Mouse (Mus musculus): ENCODE measurements at regions not wholly inside any gene's neighbourhood (a gene's known extent, or its start where the extent isn't known, plus 50 kb on each side); places are given as distances from the start of the nearest gene placed in this dataset.

GRCm38 (mm10) chr12:95054887-95055286, 637.1 kb upstream of the Flrt2 start:
- DNase-seq = no peak

DNA sequence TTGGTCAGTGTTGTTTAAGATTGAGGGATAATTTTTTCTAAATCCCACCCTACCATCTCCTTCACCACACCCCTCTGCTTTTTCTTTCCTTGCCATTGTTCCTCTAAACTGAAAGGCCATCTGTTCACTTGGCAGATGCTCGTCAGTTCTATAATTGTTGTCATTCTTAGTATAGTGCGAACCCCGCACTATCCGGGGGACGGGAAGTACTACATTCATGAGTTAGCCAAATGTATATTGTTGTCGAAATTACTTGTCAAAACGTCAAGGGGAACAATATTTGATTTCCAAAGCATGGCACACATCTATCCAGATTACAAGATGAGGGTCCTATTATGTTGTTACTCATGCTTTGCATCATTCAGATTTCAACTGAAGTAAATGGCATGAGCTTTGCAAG, 635.1 kb upstream of the Flrt2 start:
- DNase-seq = no peak

- no peak for DNase-seq
These were observed 632.6 kb upstream of the Flrt2 start for GRCm38 (mm10) chr12:95059396-95059795.

DNA sequence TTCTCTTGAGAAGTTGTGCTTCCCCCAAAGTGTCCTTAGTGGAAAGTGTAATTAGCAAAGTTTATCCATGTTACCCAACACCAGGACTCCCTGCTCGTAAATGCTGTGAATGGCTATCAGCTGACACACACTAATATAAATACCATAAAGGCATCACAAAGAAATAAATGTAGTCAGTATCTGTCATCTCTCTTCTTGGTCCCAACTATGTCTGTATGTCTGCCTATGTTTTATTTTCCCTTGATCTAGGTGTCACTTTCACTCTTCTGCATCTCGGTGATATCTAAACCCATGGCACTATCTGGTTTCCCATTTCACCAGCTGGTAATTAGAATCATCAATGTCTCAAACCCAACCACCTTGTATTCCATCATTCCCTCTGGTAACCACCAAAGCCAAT, 619.7 kb upstream of the Flrt2 start:
- no peak for DNase-seq

DNA sequence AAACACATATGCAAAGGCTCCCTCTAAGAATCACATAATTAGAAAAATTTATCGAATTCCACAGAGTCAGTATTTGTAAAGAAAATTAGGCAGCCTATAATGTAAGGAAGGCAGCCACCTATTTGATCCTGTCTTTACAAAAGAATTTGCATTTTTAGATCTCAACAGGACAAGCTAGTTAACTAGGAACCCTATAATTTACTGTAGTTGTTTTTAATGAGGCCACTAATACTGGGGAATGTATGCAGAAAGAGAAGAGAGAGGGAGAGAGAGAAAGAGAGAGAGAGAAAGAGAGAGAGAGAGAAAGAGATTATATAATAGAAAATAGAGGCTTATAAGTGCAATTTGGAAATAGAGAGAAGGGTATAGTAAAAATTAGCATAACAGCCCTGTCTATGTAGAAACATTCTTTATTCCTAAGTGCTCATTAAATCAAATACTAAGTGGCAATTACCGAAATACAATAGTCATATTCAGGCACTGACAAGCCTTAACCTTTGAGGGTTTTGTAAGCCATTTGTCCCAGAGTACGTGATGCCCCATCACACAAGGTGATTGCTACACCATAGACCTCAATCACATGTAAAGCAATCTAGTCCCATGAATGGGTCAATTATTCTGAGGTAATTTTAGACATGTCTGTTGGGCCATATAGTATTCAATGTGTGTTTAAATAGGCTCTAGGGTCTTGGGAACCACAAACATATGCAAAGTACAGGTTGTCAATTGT, 572.6 kb upstream of the Flrt2 start:
- no peak for DNase-seq

DNA sequence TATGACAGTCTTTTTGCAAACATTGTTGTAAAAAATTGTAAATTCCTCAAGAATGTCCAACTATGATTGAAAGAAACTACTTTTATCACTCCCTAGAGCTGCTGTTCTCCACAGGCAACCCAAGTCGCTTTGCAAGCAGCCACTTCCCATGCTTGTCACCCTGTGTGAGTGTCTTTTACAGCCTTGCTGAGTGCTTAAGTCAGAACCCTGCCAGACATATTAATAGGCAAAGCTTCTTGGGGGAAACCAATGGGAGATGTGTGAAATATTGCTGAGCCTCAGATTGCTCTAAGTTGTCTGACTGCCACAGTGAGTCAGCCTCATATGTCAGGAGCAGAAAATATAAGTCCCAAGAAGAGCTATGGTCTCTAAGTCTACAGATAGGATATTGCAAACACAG, 559.2 kb upstream of the Flrt2 start:
- no peak for DNase-seq

DNA sequence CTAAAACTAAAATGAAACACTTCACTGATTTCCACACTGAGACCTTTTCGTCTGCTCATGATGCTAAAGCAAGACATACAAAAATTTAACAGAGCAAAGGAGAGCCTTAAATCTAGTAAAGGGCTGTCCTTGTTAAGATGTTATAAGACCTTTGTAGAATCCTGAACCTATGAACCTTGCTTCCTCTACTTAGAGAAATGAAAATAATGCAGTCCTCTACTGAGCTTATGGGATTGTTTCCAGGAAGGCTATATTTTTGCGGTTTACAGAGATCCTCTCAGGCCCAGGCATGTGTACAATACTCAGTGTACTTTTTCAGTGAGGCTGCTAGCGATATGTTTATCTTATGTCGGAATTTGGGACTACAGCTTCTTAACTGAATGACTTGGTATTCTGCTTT, 558.5 kb upstream of the Flrt2 start:
- no peak for DNase-seq

DNA sequence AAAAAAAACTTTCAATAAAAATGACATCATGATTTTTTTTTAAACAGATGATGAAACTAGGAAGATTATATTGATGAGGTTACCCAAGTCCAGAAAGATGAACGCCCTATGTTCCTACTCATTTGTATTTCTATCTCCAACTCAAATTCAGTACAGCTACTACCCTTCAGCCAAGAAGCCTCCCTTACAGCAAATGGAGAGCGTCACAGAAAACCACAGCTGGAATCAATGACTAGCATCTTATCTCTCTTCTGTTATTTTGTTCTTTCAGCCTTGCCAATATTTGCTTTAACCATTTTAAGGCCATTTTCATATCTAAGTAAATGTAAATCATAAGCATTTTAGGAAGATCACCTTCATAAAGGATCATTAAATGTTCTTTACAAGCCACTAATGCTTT, 553.9 kb upstream of the Flrt2 start:
- DNase-seq = no peak

DNA sequence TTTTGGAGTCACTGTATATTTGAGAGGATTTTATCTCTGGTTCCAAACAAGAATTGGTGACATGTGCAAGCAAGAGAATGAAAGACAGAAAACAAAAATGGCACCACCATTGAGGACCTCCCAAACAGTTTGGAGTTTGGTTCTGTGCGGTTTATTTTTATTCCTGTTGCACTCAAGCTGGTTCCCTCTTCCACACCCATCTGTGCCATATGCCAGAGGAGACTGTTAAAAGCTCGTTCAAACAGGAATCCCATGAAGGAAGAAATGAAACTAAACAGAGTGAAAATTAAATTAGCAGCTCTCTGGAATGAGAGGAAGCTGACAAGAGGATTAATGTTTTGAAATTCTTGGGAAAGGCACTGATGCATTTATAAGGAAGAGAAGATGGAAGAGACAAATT, 521.0 kb upstream of the Flrt2 start:
- no peak for DNase-seq

DNA sequence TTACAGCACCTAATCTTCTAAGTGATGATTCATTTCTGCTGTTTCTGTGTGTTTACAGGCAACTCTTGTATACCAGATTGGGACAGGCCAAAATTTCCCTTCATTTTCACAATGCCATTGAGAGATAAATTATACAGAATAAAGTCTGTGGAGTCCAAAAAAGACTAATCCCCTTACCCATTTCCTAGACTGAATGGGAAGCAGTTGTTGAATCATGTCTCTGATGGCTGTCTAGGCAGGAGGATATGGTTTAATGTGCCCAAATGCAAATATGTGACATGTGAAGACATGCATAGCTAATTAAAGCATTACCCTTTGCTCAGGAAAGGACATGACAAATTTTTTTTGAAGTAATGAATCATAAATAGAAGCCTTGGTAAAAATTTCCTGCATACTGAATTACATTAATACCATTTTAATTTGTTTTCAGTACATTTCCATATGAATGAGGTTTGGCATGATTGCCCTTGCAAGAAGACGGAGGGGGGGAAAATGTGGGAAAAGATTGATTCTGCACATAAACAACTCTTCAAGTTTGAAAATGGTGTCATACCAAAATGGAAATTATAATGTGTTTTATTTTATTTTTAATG, 518.1 kb upstream of the Flrt2 start:
- DNase-seq = no peak

- no peak for DNase-seq
These were observed 489.5 kb upstream of the Flrt2 start for GRCm38 (mm10) chr12:95202486-95202885.

GRCm38 (mm10) chr12:95205081-95205480, 486.9 kb upstream of the Flrt2 start:
- DNase-seq = peak in 1 of 2 experiments; percentile 8

GRCm38 (mm10) chr12:95239158-95239779, 452.8 kb upstream of the Flrt2 start:
- no peak for DNase-seq

GRCm38 (mm10) chr12:95267187-95267586, 424.8 kb upstream of the Flrt2 start:
- no peak for DNase-seq

- DNase-seq = no peak
These were observed 386.6 kb upstream of the Flrt2 start for GRCm38 (mm10) chr12:95305386-95305785.

GRCm38 (mm10) chr12:95315151-95315750, 376.8 kb upstream of the Flrt2 start:
- DNase-seq = no peak

- no peak for DNase-seq
These were observed 375.2 kb upstream of the Flrt2 start for GRCm38 (mm10) chr12:95316820-95317219.

- no peak for DNase-seq
These were observed 370.3 kb upstream of the Flrt2 start for GRCm38 (mm10) chr12:95321693-95322092.

DNA sequence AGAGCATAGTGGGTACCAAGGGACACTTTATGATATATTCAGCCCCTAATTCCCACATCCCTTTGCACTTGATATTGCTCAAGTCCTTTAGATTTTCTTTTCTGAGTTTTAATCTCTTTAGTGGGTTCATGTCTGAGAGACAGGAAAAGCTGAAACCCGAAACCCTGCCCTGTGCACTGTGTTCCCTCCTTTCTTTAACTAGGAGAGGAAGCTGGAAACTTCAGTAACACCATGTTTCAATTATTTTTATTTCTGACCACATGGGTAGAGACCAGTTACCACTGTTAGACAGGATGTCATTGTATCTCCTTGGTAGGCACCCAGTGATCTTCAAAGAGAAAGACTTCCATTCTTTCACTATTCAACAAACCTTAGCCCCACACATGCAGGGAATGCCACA, 362.4 kb upstream of the Flrt2 start:
- DNase-seq = no peak

DNA sequence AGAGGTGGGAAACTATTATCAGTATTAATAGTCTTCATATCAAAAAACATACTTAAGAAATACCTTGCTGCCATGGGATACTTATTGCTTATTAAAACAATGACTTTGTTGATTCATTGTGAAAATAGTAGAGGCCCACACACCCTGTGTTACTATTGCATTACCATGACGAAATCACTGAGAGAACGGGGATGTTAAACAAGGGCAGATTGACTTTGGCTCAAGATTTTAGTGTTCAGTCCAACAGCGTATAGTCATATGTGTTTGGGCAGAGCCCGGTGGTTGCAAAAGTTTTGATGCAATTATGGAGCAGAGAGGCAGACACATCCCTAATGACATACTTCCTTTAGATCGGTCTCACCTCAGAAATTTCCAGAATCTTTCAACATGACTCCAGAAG, 344.2 kb upstream of the Flrt2 start:
- no peak for DNase-seq

GRCm38 (mm10) chr12:95355151-95355550, 336.9 kb upstream of the Flrt2 start:
- no peak for DNase-seq

DNA sequence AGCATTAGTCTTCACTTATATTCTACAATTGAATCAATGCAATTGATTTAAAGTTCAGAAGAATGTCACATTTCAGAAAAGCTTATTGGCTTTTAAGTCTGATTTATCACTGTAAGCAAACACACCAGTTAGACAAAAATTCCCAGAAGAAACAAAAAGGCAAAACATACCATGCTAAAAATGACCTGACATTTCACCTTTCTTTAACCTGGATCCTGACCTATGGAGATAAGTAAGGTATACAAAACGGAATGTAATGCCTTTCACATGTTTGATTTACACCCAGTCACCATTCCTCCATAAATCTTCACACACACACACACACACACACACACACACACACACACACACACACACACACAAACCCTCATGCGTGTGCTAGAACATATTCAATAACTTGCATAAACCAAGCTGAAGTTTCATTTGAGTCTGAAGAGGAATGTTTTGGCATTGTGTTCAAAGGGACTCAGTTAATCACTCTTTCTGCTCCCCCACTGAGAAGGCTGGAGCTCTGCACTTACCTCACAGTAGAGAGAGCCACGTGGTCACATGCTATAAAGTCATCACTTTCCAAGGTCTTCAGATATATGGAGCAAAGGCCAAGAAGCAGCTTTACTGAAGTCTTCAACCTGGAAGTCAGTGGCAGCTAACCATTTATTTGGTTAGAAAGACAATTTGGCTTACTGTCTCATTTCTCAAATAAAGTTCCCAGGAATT, 307.6 kb upstream of the Flrt2 start:
- no peak for DNase-seq

- DNase-seq = no peak
These were observed 306.3 kb upstream of the Flrt2 start for GRCm38 (mm10) chr12:95385688-95386087.
